Mouse (Mus musculus): ENCODE measurements around the gene Defb33.

DNA sequence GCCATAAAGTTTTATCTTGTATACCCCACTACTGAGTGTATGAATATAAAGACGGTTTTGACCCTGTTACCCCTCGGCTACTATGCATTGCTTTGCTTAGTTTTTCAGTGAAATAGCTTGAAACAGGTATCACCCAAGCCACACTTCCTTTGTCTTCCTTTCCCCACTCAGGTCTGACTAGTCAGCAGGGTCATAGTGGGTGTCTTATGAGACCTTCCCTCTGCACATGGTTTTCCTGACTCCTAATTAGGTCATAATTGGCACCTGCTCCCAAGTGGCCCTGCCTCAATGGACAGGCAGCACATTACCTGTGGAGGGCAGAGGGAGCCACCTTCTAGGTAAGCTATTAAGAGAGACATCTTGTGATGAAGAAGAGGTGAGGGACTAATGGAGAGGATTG, at the start of gene Defb33:
- TF ChIP-seq CTCF (IDR thresholded peaks at IDR 0.05; ENCODE audit: low read depth, low read length) = no peak
- no peak for TF ChIP-seq POLR2A (IDR thresholded peaks at IDR 0.05; ENCODE audit: extremely low read depth, insufficient read depth, low read length)

Data from liver, adult 2 months (tissue).